In the genomic region with DNA sequence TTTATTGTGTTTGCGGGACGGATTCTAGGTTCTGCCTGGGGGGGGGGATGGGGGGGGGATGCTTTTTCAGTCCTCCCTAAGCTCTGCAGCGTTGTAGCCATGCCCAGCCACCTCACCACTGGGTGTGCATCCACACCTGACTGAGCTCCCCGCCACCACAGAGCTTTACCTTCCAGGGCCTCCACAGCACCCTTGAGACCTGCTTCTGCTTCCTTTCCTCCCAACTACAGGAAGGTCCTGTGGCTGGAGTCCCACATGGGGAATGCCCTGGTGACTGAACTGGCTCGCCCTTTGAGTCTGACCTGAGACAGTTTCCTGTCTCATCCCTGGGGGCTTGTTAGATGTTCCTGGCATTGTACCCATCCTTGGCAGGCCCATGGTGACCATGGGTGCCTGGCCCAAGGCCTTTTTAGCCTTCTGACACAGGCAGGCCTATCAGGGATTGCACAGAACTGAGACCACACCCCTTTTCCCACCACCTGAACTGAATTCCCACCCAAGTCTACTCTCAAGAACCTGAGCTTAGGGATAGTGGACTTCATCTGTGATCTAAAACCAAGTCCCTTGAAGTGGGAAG, we compare ENCODE assay signal across 12 mouse cellular contexts. TPM values are rescaled to one million over a fixed set of nuclear protein-coding genes. Genes with fewer than 3 reads are reported as not detected.
DNase-seq lines count a peak whose midpoint lies in the region; ATAC-seq lines count a peak whose summit lies in the region.
"Had no signal": no experiment of that assay in that cellular context is flagged by ENCODE, and none has a peak within 500 bp of the region (broad histone marks: within the 10 kb centered on the region; RNA-seq: fewer than 3 reads in every experiment).

No protein-coding gene starts in this region.

- ATAC-seq in heart, embryonic 11.5 days (replicated peaks; ENCODE audit: insufficient number of reproducible peaks, low FRiP score, low TSS enrichment), result no peak
- ATAC-seq in limb, embryonic 12.5 days (ENCODE audit: insufficient number of reproducible peaks, insufficient read depth, low FRiP score, low TSS enrichment, low read depth), result no peak
- ATAC-seq: CD4-positive, CD25-positive, alpha-beta regulatory T cell, adult 4 months; intestine, embryonic 16.5 days had no signal

- WGBS in heart, embryonic 11.5 days (ENCODE audit: insufficient replicate concordance), result 90% methylated on average over 5 of the region's 5 CpGs
- 62% methylated on average over 5 of the region's 5 CpGs for WGBS in limb, embryonic 12.5 days

- DNase-seq in heart, adult 11 months, result peak; percentile 94
- DNase-seq in spleen, postnatal 10 days (ENCODE audit: low spot score in 2 of 2), result peak; percentile 42 to 54
- no peak for DNase-seq in spleen, adult 12 weeks (ENCODE audit: low spot score)
- DNase-seq in splenic B cell, adult 2 months (ENCODE audit: low read depth, low spot score), result peak; percentile 52
- DNase-seq in cerebellum, postnatal 36 days, result no peak
- DNase-seq in gastrocnemius, postnatal 10 days, result no peak
- DNase-seq: thymus, postnatal 36 days had no signal

- no peak overlapping the region for H3K9ac ChIP-seq in heart, embryonic 11.5 days (ENCODE audit: low read depth, low read length)
- H3K9ac ChIP-seq in limb, embryonic 12.5 days (replicated peaks), result peak overlapping the region; percentile 40; the same call in 1 of the 2 replicates
- H3K9ac ChIP-seq: forebrain, embryonic 12.5 days had no signal

- no peak overlapping the region for H3K4me3 ChIP-seq in heart, embryonic 11.5 days (ENCODE audit: low read depth, low read length)
- no peak overlapping the region for H3K4me3 ChIP-seq in limb, embryonic 12.5 days (replicated peaks)
- H3K4me3 ChIP-seq: forebrain, embryonic 12.5 days had no signal

- no peak overlapping the region for H3K4me2 ChIP-seq in heart, embryonic 11.5 days
- peak overlapping the region; percentile 84; the same call in 1 of the 2 replicates for H3K4me2 ChIP-seq in limb, embryonic 12.5 days
- H3K4me2 ChIP-seq: forebrain, embryonic 12.5 days had no signal

- H3K27me3 ChIP-seq in heart, embryonic 11.5 days (ENCODE audit: control insufficient read depth, insufficient read depth, low read length), result no peaks in the 10 kb centered on the region
- no peaks in the 10 kb centered on the region for H3K27me3 ChIP-seq in limb, embryonic 12.5 days
- no peaks in the 10 kb centered on the region for H3K27me3 ChIP-seq in splenic B cell, adult 2 months (ENCODE audit: control insufficient read depth, insufficient read depth, low read length, poor library complexity, severe bottlenecking)
- H3K27me3 ChIP-seq: forebrain, embryonic 12.5 days had no signal

- H3K4me1 ChIP-seq in heart, embryonic 11.5 days (ENCODE audit: control insufficient read depth, insufficient read depth, low read length), result peaks cover 28% of the 10 kb centered on the region
- H3K4me1 ChIP-seq in limb, embryonic 12.5 days (replicated peaks), result peaks cover 39% of the 10 kb centered on the region

- H3K27ac ChIP-seq in heart, embryonic 11.5 days (ENCODE audit: low read depth, low read length), result no peak overlapping the region
- H3K27ac ChIP-seq in limb, embryonic 12.5 days, result no peak overlapping the region
- H3K27ac ChIP-seq: forebrain, embryonic 12.5 days had no signal

- no peaks in the 10 kb centered on the region; the same call in 1 of the 2 replicates for H3K36me3 ChIP-seq in heart, embryonic 11.5 days (ENCODE audit: control insufficient read depth, insufficient read depth, low read length)
- H3K36me3 ChIP-seq in limb, embryonic 12.5 days, result peaks cover 7% of the 10 kb centered on the region
- peaks cover 4% of the 10 kb centered on the region; the same call in 1 of the 2 replicates for H3K36me3 ChIP-seq in splenic B cell, adult 2 months (ENCODE audit: control insufficient read depth, insufficient read depth, low read length, poor library complexity, severe bottlenecking)

- H3K9me3 ChIP-seq in heart, embryonic 11.5 days (replicated peaks; ENCODE audit: control insufficient read depth, low read length), result no peaks in the 10 kb centered on the region
- no peaks in the 10 kb centered on the region for H3K9me3 ChIP-seq in limb, embryonic 12.5 days
- H3K9me3 ChIP-seq: forebrain, embryonic 12.5 days had no signal

RNA-seq across cellular contexts. Expression of gene Sema4b, which starts 14.4 kb away (rescaled TPM):
- polyA plus RNA-seq in heart, embryonic 11.5 days (2014; fragmentation: Nextera tagmentation; extraction: Ambion mirVana), result 5.9 and 8.5 TPM in 2 replicates
- polyA plus RNA-seq in limb, embryonic 12.5 days (2016; fragmentation: Nextera tagmentation; extraction: Ambion mirVana), result 12.2 and 13.5 TPM in 2 replicates
- 1 to 10 TPM; 2.9 to 4.2 TPM for total RNA-seq in gastrocnemius, postnatal 10 days (2021)

RNA-seq across cellular contexts. Expression of gene Cib1, which starts 31.6 kb away (rescaled TPM):
- polyA plus RNA-seq in heart, embryonic 11.5 days (2014; fragmentation: Nextera tagmentation; extraction: Ambion mirVana), result 53.8 and 57.4 TPM in 2 replicates
- polyA plus RNA-seq in limb, embryonic 12.5 days (2016; fragmentation: Nextera tagmentation; extraction: Ambion mirVana), result 47.5 and 49.7 TPM in 2 replicates
- 10 to 100 TPM; 10.7 to 12.5 TPM for total RNA-seq in gastrocnemius, postnatal 10 days (2021)

RNA-seq across cellular contexts. Expression of gene Gdpgp1, which starts 31.6 kb away (rescaled TPM):
- polyA plus RNA-seq in heart, embryonic 11.5 days (2014; fragmentation: Nextera tagmentation; extraction: Ambion mirVana), result 4.6 and 5.5 TPM in 2 replicates
- 3.2 and 3.7 TPM in 2 replicates for polyA plus RNA-seq in limb, embryonic 12.5 days (2016; fragmentation: Nextera tagmentation; extraction: Ambion mirVana)
- total RNA-seq in gastrocnemius, postnatal 10 days (2021), result 1 to 10 TPM; 1.8 to 2.1 TPM

RNA-seq across cellular contexts. Expression of gene Ttll13, which starts 45.1 kb away (rescaled TPM):
- 0.31 and 0.51 TPM in 2 replicates for polyA plus RNA-seq in heart, embryonic 11.5 days (2014; fragmentation: Nextera tagmentation; extraction: Ambion mirVana)
- 0.41 and 0.79 TPM in 2 replicates for polyA plus RNA-seq in limb, embryonic 12.5 days (2016; fragmentation: Nextera tagmentation; extraction: Ambion mirVana)
- total RNA-seq in gastrocnemius, postnatal 10 days (2021), result under 1 TPM; 0.14 to 0.20 TPM

RNA-seq across cellular contexts. Expression of gene Ngrn, which starts 60.0 kb away (rescaled TPM):
- polyA plus RNA-seq in heart, embryonic 11.5 days (2014; fragmentation: Nextera tagmentation; extraction: Ambion mirVana), result 41.4 and 41.8 TPM in 2 replicates
- 50.3 and 53.7 TPM in 2 replicates for polyA plus RNA-seq in limb, embryonic 12.5 days (2016; fragmentation: Nextera tagmentation; extraction: Ambion mirVana)
- total RNA-seq in gastrocnemius, postnatal 10 days (2021), result 10 to 100 TPM; 20.2 to 20.3 TPM

Comparison
In these comparisons a context has a peak if more than half of its experiments do, and no peak if none do; other contexts are left out.
1. DNase-seq: peak in heart, adult 11 months (single experiment), spleen, postnatal 10 days (2 of 2) and splenic B cell, adult 2 months (single experiment); none in spleen, adult 12 weeks (single experiment), cerebellum, postnatal 36 days (0 of 2) and gastrocnemius, postnatal 10 days (single experiment).